Mouse (Mus musculus): Measurements from ENCODE around the gene Lman2. TPM values are rescaled to one million over a fixed set of nuclear protein-coding genes. Genes with fewer than 3 reads are reported as not detected.

Gene Lman2
- polyA plus RNA-seq, 1 experiment = 38.5 TPM

DNA sequence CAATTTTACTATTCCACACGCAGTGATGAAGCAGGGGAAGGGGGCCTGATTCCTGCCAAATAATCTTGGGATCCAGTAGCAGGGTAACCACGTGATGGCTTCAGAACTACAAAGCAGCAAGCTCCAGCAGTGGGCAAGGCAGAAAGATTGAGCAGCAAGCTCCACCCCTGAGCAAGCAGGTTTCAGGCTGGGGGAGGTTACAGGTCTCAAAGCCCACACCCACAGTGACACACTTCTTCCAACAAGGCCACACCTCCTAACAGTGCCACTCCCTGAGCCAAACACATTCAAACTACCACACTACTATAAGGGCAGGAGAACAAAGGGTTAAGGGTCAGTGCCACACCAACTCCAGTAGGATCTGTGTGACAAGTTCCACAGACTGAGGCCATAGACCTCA, 23.3 kb downstream of the Lman2 start:
- TF ChIP-seq POLR2A (IDR thresholded peaks at IDR 0.05; ENCODE audit: insufficient read depth, low read length) = peak; percentile 14
- TF ChIP-seq CTCF (IDR thresholded peaks at IDR 0.05; ENCODE audit: low read depth, low read length) = no peak
- 0 out of 2 replicates have a peak, but pooled peaks have one; percentile 60 for TF ChIP-seq EP300 (IDR thresholded peaks at IDR 0.05; ENCODE audit: insufficient read depth, low read depth, low read length)
- Histone ChIP-seq H3K9me3 (replicated peaks; ENCODE audit: control insufficient read depth, insufficient read depth, low read length, poor library complexity, severe bottlenecking) (no peaks in the 10 kb centered on the region), H3K4me3 (ENCODE audit: low read depth, low read length) (no peak overlapping the region), H3K27ac (ENCODE audit: insufficient read depth, low read length) (peak overlapping the region; percentile 83), H3K27me3 (ENCODE audit: control insufficient read depth, insufficient read depth, low read length, poor library complexity, severe bottlenecking) (no peaks in the 10 kb centered on the region), H3K4me1 (ENCODE audit: control insufficient read depth, insufficient read depth, low read length) (no peaks in the 10 kb centered on the region), H3K36me3 (ENCODE audit: control insufficient read depth, insufficient read depth, low read length, poor library complexity, severe bottlenecking) (0 out of 2 replicates have a peak, but pooled peaks cover under 1% of the 10 kb centered on the region), H3K9ac (ENCODE audit: low read depth, poor library complexity, severe bottlenecking) (peak overlapping the region; percentile 39; the same call in 1 of the 2 replicates)

DNA sequence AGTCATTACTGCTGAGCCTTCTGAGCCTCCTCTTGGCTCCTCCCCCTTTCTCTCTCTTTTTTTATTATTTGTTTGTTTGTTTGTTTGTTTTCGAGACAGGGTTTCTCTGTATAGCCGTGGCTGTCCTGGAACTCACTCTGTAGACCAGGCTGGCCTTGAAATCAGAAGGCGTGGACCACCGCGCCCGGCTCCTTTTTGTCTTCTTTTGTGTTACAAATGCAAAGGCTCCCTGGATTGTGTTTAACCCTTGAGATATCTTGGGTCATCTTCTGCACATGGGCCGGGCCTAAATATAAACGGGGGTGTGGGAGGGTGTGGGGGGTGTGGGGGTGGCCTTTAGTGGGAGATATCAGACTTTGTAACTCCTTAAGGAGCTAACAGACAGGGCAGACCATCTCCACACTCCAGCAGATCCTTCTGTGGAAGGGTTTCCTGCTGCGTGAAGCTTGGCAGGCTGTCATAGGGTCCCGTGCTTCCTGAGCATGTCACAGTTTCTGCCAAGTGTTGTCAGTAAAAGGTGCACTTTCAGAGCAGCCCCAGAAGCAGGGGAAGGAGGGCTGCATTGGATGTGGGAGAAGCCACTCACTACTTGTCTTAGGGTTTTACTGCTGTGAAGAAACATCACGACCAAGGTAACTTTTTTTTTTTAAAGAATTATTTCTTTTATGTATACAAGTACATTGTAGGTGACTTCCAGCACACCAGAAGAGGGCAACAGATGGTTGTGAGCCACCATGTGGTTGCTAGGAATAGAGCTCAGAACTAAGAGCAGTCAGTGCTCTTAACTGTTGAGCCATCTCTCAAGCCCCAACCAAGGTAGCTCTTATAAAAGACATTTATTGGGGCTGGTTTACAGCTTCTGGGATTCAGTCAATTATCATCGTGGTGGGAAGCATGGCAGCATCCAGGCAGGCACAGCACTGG, 24.2 kb downstream of the Lman2 start:
- peak overlapping the region; percentile 18 for H3K4me3 ChIP-seq (ENCODE audit: low read depth, low read length)
- peak overlapping the region; percentile 42 for H3K9ac ChIP-seq (ENCODE audit: low read depth, poor library complexity, severe bottlenecking)
- H3K9me3 ChIP-seq (replicated peaks; ENCODE audit: control insufficient read depth, insufficient read depth, low read length, poor library complexity, severe bottlenecking) = no peaks in the 10 kb centered on the region
- H3K4me1 ChIP-seq (ENCODE audit: control insufficient read depth, insufficient read depth, low read length) = no peaks in the 10 kb centered on the region
- peak overlapping the region; percentile 83 for H3K27ac ChIP-seq (ENCODE audit: insufficient read depth, low read length)
- TF ChIP-seq EP300 (IDR thresholded peaks at IDR 0.05; ENCODE audit: insufficient read depth, low read depth, low read length) = no peak
- TF ChIP-seq POLR2A (IDR thresholded peaks at IDR 0.05; ENCODE audit: insufficient read depth, low read length) = no peak
- TF ChIP-seq CTCF (IDR thresholded peaks at IDR 0.05; ENCODE audit: low read depth, low read length) = no peak
- no peaks in the 10 kb centered on the region for H3K36me3 ChIP-seq (ENCODE audit: control insufficient read depth, insufficient read depth, low read length, poor library complexity, severe bottlenecking)
- no peaks in the 10 kb centered on the region for H3K27me3 ChIP-seq (ENCODE audit: control insufficient read depth, insufficient read depth, low read length, poor library complexity, severe bottlenecking)

DNA sequence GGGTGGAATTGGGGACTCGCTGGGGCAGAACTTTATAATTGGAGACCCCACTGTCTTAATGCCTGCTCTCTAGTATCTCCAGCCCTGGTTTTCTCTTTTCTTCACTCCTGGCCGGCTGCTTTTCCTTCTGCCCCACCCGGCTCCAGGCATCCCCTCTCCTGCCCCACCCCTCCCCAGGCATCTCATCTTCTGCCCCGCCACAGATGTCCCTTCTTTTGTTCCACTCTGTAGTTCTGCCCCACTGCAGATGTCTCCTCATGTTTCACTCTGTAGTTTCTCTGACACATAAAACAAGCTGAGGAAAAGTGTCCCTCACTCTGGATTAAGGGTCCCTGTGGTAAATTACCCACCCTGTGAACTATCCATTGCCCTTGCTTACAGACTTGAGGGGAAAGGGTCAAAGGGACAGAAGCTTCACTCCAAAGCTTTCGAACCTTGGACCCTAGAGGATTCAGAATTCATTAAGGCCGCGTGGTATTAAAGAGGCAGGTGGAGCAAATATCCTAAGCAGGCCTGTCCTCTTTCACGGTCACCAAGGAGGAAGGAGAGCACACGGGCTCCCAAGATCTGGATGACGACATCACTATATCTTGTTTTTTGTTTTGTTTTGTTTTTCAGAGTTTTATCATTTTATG, 25.1 kb downstream of the Lman2 start:
- peak overlapping the region; percentile 42; the same call in 1 of the 2 replicates for H3K9ac ChIP-seq (ENCODE audit: low read depth, poor library complexity, severe bottlenecking)
- H3K27ac ChIP-seq (ENCODE audit: insufficient read depth, low read length) = peak overlapping the region; percentile 68
- no peaks in the 10 kb centered on the region for H3K9me3 ChIP-seq (replicated peaks; ENCODE audit: control insufficient read depth, insufficient read depth, low read length, poor library complexity, severe bottlenecking)
- no peaks in the 10 kb centered on the region for H3K4me1 ChIP-seq (ENCODE audit: control insufficient read depth, insufficient read depth, low read length)
- H3K27me3 ChIP-seq (ENCODE audit: control insufficient read depth, insufficient read depth, low read length, poor library complexity, severe bottlenecking) = no peaks in the 10 kb centered on the region
- no peaks in the 10 kb centered on the region for H3K36me3 ChIP-seq (ENCODE audit: control insufficient read depth, insufficient read depth, low read length, poor library complexity, severe bottlenecking)
- H3K4me3 ChIP-seq (ENCODE audit: low read depth, low read length) = peak overlapping the region; percentile 6; the same call in 1 of the 2 replicates
- TF ChIP-seq CTCF (IDR thresholded peaks at IDR 0.05; ENCODE audit: low read depth, low read length) (no peak), POLR2A (IDR thresholded peaks at IDR 0.05; ENCODE audit: insufficient read depth, low read length) (no peak), EP300 (IDR thresholded peaks at IDR 0.05; ENCODE audit: insufficient read depth, low read depth, low read length) (no peak)

DNA sequence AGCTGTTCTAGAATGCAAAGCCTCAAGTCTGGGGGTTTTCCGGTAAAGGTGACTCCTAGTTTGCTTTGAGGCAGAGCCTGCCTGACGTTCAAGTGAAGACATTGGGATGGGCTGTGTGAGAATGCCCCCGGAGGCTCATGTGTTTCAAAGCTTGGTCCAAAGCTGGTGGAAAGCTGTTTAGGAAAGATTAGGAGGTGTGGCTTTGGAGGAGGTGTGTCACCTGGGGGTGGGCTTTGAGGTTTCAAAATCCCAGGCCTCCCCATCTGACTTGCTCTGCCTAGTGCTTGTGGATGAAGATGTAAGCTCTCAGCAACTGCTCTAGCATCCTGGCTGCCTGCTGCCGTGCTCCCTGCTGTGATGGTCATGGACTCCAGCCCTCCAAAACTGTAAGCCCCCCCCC, 26.9 kb downstream of the Lman2 start:
- Histone ChIP-seq H3K9me3 (replicated peaks; ENCODE audit: control insufficient read depth, insufficient read depth, low read length, poor library complexity, severe bottlenecking) (no peaks in the 10 kb centered on the region), H3K4me3 (ENCODE audit: low read depth, low read length) (no peak overlapping the region), H3K9ac (ENCODE audit: low read depth, poor library complexity, severe bottlenecking) (no peak overlapping the region), H3K36me3 (ENCODE audit: control insufficient read depth, insufficient read depth, low read length, poor library complexity, severe bottlenecking) (no peaks in the 10 kb centered on the region), H3K27me3 (ENCODE audit: control insufficient read depth, insufficient read depth, low read length, poor library complexity, severe bottlenecking) (no peaks in the 10 kb centered on the region), H3K4me1 (ENCODE audit: control insufficient read depth, insufficient read depth, low read length) (peaks cover 4% of the 10 kb centered on the region), H3K27ac (ENCODE audit: insufficient read depth, low read length) (no peak overlapping the region; the same call in 1 of the 2 replicates)
- TF ChIP-seq CTCF (IDR thresholded peaks at IDR 0.05; ENCODE audit: low read depth, low read length) (no peak), POLR2A (IDR thresholded peaks at IDR 0.05; ENCODE audit: insufficient read depth, low read length) (no peak), EP300 (IDR thresholded peaks at IDR 0.05; ENCODE audit: insufficient read depth, low read depth, low read length) (no peak)

DNA sequence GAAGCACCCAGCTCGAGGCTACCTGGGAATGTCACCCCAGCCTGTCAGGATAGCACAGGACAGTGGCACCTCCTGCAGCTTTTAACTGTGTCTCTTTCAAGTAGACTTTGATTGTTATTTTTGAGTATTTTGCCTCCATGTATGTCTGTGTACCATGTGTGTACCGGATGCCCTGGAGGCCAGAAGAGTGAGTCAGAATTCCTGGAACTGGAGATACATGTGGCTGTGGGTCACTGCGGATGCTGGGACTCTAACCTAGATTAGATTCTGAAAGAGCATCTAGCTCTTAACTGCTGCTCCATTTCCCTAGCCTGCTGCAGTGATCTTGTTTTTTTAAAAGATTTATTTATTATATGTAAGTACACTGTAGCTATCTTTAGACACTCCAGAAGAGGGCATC, 30.3 kb downstream of the Lman2 start:
- no peak overlapping the region for H3K9ac ChIP-seq (ENCODE audit: low read depth, poor library complexity, severe bottlenecking)
- no peak overlapping the region for H3K27ac ChIP-seq (ENCODE audit: insufficient read depth, low read length)
- H3K4me3 ChIP-seq (ENCODE audit: low read depth, low read length) = no peak overlapping the region
- no peaks in the 10 kb centered on the region for H3K36me3 ChIP-seq (ENCODE audit: control insufficient read depth, insufficient read depth, low read length, poor library complexity, severe bottlenecking)
- peaks cover 9% of the 10 kb centered on the region for H3K4me1 ChIP-seq (ENCODE audit: control insufficient read depth, insufficient read depth, low read length)
- no peaks in the 10 kb centered on the region for H3K9me3 ChIP-seq (replicated peaks; ENCODE audit: control insufficient read depth, insufficient read depth, low read length, poor library complexity, severe bottlenecking)
- no peak for TF ChIP-seq CTCF (IDR thresholded peaks at IDR 0.05; ENCODE audit: low read depth, low read length)
- no peak for TF ChIP-seq EP300 (IDR thresholded peaks at IDR 0.05; ENCODE audit: insufficient read depth, low read depth, low read length)
- no peak for TF ChIP-seq POLR2A (IDR thresholded peaks at IDR 0.05; ENCODE audit: insufficient read depth, low read length)
- no peaks in the 10 kb centered on the region for H3K27me3 ChIP-seq (ENCODE audit: control insufficient read depth, insufficient read depth, low read length, poor library complexity, severe bottlenecking)
